Mouse (Mus musculus) hindbrain, embryonic 15.5 days (tissue): Measurements from ENCODE around the gene Fam214b. TPM values are rescaled to one million over a fixed set of nuclear protein-coding genes. Genes with fewer than 3 reads are reported as not detected.

Experiments used
- ATAC-seq: fragments of 200-750 bp; cut with Nextera tagmentation; 2 replicates; pipeline ENCODE4 v1.8.0; 2017; ENCODE audit warnings: low read depth, moderate number of reproducible peaks, moderate TSS enrichment; ENCODE audit not compliant: low FRiP score
- H3K27ac ChIP-seq: fragments of 300-500 bp; sonication (generic); replicated peaks from 2 replicates; pipeline ENCODE4 v1.5.1; 2015; ENCODE audit warnings: mild to moderate bottlenecking, inconsistent platforms
- H3K27me3 ChIP-seq: fragments of 300-500 bp; sonication (generic); 2 replicates; pipeline ENCODE4 v1.6.1; 2015; ENCODE audit warnings: control low read depth, inconsistent platforms
- H3K36me3 ChIP-seq: fragments of 300-500 bp; sonication (generic); 2 replicates; pipeline ENCODE4 v1.6.1; 2015; ENCODE audit warnings: control low read depth, inconsistent platforms
- H3K4me1 ChIP-seq: fragments of 300-500 bp; sonication (generic); replicated peaks from 2 replicates; pipeline ENCODE4 v1.6.1; 2015; ENCODE audit warnings: control low read depth, inconsistent platforms
- H3K4me2 ChIP-seq: fragments of 300-500 bp; sonication (generic); 2 replicates; pipeline ENCODE4 v1.6.1; 2015; ENCODE audit warnings: moderate library complexity, mild to moderate bottlenecking, inconsistent platforms
- H3K4me3 ChIP-seq: fragments of 300-500 bp; sonication (generic); 2 replicates; pipeline ENCODE4 v1.5.1; 2015; ENCODE audit warnings: mild to moderate bottlenecking, inconsistent platforms
- H3K9ac ChIP-seq: fragments of 300-500 bp; sonication (generic); 2 replicates; pipeline ENCODE4 v1.6.1; 2015; ENCODE audit warnings: inconsistent platforms
- H3K9me3 ChIP-seq: fragments of 300-500 bp; sonication (generic); 2 replicates; pipeline ENCODE4 v1.6.1; 2016; ENCODE audit warnings: control low read depth, inconsistent platforms
- WGBS: fragments of 180-500 bp; shearing (Covaris S2); methylation state at CpG from one replicate; pipeline ENCODE4 v1.1.7; 2015; 5-methylcytosine and 5-hydroxymethylcytosine counted together
- polyA plus RNA-seq: library from polyadenylated mRNA; unstranded; fragments of >200 nt; fragmentation: Nextera tagmentation; extraction: Ambion mirVana; gene quantifications from 2 replicates; pipeline ENCODE4 v1.2.1, GENCODE M21; 2015

Gene Fam214b
- polyA plus RNA-seq, 1 experiment from 2014 or later = 37.5 TPM

GRCm38 (mm10) chr4:42999451-43000140 is 46.4 kb downstream of the Fam214b start:
- no peaks in the 10 kb centered on the region for H3K27me3 ChIP-seq
- peak; percentile 76 for ATAC-seq
- peak overlapping the region; percentile 99 for H3K27ac ChIP-seq
- no peaks in the 10 kb centered on the region for H3K9me3 ChIP-seq
- H3K4me2 ChIP-seq = peak overlapping the region; percentile 81
- under 1% methylated on average over 47 of the region's 51 CpGs for WGBS
- H3K9ac ChIP-seq = peak overlapping the region; percentile 88
- peaks cover 17% of the 10 kb centered on the region for H3K36me3 ChIP-seq
- H3K4me3 ChIP-seq = peak overlapping the region; percentile 92
- H3K4me1 ChIP-seq = peaks cover 29% of the 10 kb centered on the region

- Histone ChIP-seq H3K27ac (no peak overlapping the region), H3K9me3 (no peaks in the 10 kb centered on the region), H3K4me3 (peak overlapping the region; percentile 92), H3K4me1 (peaks cover 29% of the 10 kb centered on the region), H3K4me2 (peak overlapping the region; percentile 81), H3K36me3 (peaks cover 32% of the 10 kb centered on the region), H3K9ac (0 out of 2 replicates have a peak overlapping the region, but pooled peaks have one; percentile 88), H3K27me3 (no peaks in the 10 kb centered on the region)
- WGBS = 60% methylated on average over 2 of the region's 2 CpGs
- ATAC-seq = no peak
Observed at GRCm38 (mm10) chr4:42998022-42998421, 48.0 kb downstream of the Fam214b start.

GRCm38 (mm10) chr4:42988296-42988695 is 57.7 kb downstream of the Fam214b start:
- H3K27ac ChIP-seq = no peak overlapping the region
- H3K9ac ChIP-seq = no peak overlapping the region
- no peak for ATAC-seq
- 83% methylated on average over 1 of the region's 1 CpGs for WGBS
- H3K27me3 ChIP-seq = no peaks in the 10 kb centered on the region
- H3K4me3 ChIP-seq = no peak overlapping the region
- H3K9me3 ChIP-seq = no peaks in the 10 kb centered on the region
- no peaks in the 10 kb centered on the region for H3K4me1 ChIP-seq
- no peak overlapping the region for H3K4me2 ChIP-seq
- H3K36me3 ChIP-seq = peaks cover 97% of the 10 kb centered on the region

Other genes starting within 250 kb of the Fam214b start
- 0.05 and 0.06 TPM in 2 replicates for gene Fam205a1, start 192.3 kb downstream of the Fam214b start, polyA plus RNA-seq
- gene Gm12394, start 189.4 kb downstream of the Fam214b start, polyA plus RNA-seq = 0.64 and 0.69 TPM in 2 replicates
- gene Fam205c, start 172.0 kb downstream of the Fam214b start, polyA plus RNA-seq = 1.6 and 1.8 TPM in 2 replicates
- 39.3 and 39.7 TPM in 2 replicates for gene Phf24, start 129.6 kb downstream of the Fam214b start, polyA plus RNA-seq
- 36.7 and 46.3 TPM in 2 replicates for gene Dnajb5, start 96.4 kb downstream of the Fam214b start, polyA plus RNA-seq
- gene 1700022I11Rik, start 76.6 kb downstream of the Fam214b start, polyA plus RNA-seq = 0.41 and 0.68 TPM in 2 replicates
- 469 and 479 TPM in 2 replicates for gene Vcp, start 45.7 kb downstream of the Fam214b start, polyA plus RNA-seq
- gene Fancg, start 35.7 kb downstream of the Fam214b start, polyA plus RNA-seq = 21.1 and 25.4 TPM in 2 replicates
- 28.9 and 29.6 TPM in 2 replicates for gene Pigo, start 20.4 kb downstream of the Fam214b start, polyA plus RNA-seq
- gene Stoml2, start 14.5 kb downstream of the Fam214b start, polyA plus RNA-seq = 227 and 236 TPM in 2 replicates
- 16.1 and 19.2 TPM in 2 replicates for gene Unc13b, start 12.7 kb upstream of the Fam214b start, polyA plus RNA-seq
- gene Atp8b5, start 220.9 kb upstream of the Fam214b start, polyA plus RNA-seq = 0.74 and 0.77 TPM in 2 replicates